Mouse (Mus musculus) CD4-positive, CD25-positive, alpha-beta regulatory T cell (primary cell): ENCODE results near the gene Vcam1. TPM values are rescaled to one million over a fixed set of nuclear protein-coding genes. Genes with fewer than 3 reads are reported as not detected.

ENCODE experiments used
- polyA plus RNA-seq: library from polyadenylated mRNA; unstranded; fragments of 100-300 nt; shearing (Covaris generic); gene quantifications from one replicate; pipeline ENCODE4 v1.2.1, GENCODE M21; 2017

The Vcam1 gene
- polyA plus RNA-seq: 5.4 TPM

GRCm38 (mm10) chr3:116129259-116129738 is at the start of gene Vcam1:
TSS of gene Vcam1 (minus strand) at chr3:116129688.

Other genes starting within 250 kb of the Vcam1 start
- 92.5 TPM for gene Dph5, start 241.9 kb downstream of the Vcam1 start, polyA plus RNA-seq
- gene Slc30a7, start 122.3 kb downstream of the Vcam1 start, polyA plus RNA-seq: 60.9 TPM
- 6.8 TPM for gene Extl2, start 122.2 kb downstream of the Vcam1 start, polyA plus RNA-seq
- not detected for gene Gpr88, start 123.8 kb upstream of the Vcam1 start, polyA plus RNA-seq